Mouse (Mus musculus): ENCODE data around the gene Psg17.

DNA sequence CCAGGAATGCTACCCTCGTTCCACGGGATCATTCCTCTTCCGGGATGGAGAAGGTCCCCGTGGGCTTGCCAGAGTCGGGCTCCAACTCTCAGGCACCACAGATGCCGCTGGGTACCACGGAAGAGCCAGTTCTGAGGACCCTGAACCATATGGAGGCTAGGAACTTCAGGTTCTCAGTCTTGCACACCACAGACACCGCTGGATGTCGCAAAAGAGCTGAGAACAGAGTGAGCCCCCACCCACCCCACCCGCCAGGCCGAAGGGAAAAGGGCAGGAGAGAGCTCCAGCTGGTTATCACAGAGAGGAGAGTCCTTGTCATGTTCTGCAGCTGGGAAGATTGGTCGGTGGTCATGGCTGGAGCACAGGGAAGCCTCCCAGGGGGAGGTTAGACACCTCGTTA, 10.9 kb upstream of the Psg17 start:
- TF ChIP-seq CTCF (IDR thresholded peaks at IDR 0.05; ENCODE audit: extremely low read depth, insufficient read depth, insufficient read length, insufficient replicate concordance) (no peak), POLR2A (IDR thresholded peaks at IDR 0.05; ENCODE audit: low read depth, low read length) (no peak)
